Mouse (Mus musculus): ENCODE measurements around the gene Zfp189. TPM values are rescaled to one million over a fixed set of nuclear protein-coding genes. Genes with fewer than 3 reads are reported as not detected.

The Zfp189 gene
- polyA plus RNA-seq, 1 experiment from 2014 or later = 4.7 TPM

GRCm38 (mm10) chr4:49558181-49558580 lies 37.2 kb downstream of the Zfp189 start:
- no peak for DNase-seq (ENCODE audit: low spot score)
- Histone ChIP-seq H3K4me3 (ENCODE audit: low read depth, low read length) (no peak overlapping the region), H3K4me2 (replicated peaks; ENCODE audit: low read depth, low read length) (no peak overlapping the region), H3K9me3 (ENCODE audit: low read length) (no peaks in the 10 kb centered on the region), H3K27me3 (replicated peaks; ENCODE audit: insufficient read depth, low read length) (no peaks in the 10 kb centered on the region), H3K4me1 (ENCODE audit: insufficient read depth, low read depth, low read length) (no peaks in the 10 kb centered on the region), H3K36me3 (ENCODE audit: insufficient read depth, low read length) (no peaks in the 10 kb centered on the region), H3K27ac (ENCODE audit: low read length) (no peak overlapping the region), H3K9ac (replicated peaks; ENCODE audit: low read depth) (no peak overlapping the region)
- no peak for ATAC-seq
- TF ChIP-seq EP300 (IDR thresholded peaks at IDR 0.05) (no peak), CTCF (IDR thresholded peaks at IDR 0.05) (no peak)
- 37% methylated on average over 2 of the region's 2 CpGs for WGBS

- TF ChIP-seq CTCF (IDR thresholded peaks at IDR 0.05) (no peak), EP300 (IDR thresholded peaks at IDR 0.05) (no peak)
- no peak overlapping the region for H3K4me2 ChIP-seq (replicated peaks; ENCODE audit: low read depth, low read length)
- peak; percentile 11 for DNase-seq (ENCODE audit: low spot score)
- H3K27ac ChIP-seq (ENCODE audit: low read length) = no peak overlapping the region
- H3K4me3 ChIP-seq (ENCODE audit: low read depth, low read length) = no peak overlapping the region
- H3K9me3 ChIP-seq (ENCODE audit: low read length) = no peaks in the 10 kb centered on the region
- H3K9ac ChIP-seq (replicated peaks; ENCODE audit: low read depth) = no peak overlapping the region
- no peaks in the 10 kb centered on the region for H3K4me1 ChIP-seq (ENCODE audit: insufficient read depth, low read depth, low read length)
- ATAC-seq = peak; percentile 38
- H3K27me3 ChIP-seq (replicated peaks; ENCODE audit: insufficient read depth, low read length) = no peaks in the 10 kb centered on the region
- WGBS = 57% methylated on average over 20 of the region's 20 CpGs
- no peaks in the 10 kb centered on the region for H3K36me3 ChIP-seq (ENCODE audit: insufficient read depth, low read length)
Measured at GRCm38 (mm10) chr4:49559915-49560772, 39.2 kb downstream of the Zfp189 start.

GRCm38 (mm10) chr4:49567613-49568012 lies 46.6 kb downstream of the Zfp189 start:
- ATAC-seq = peak; percentile 57
- no peak overlapping the region for H3K9ac ChIP-seq (replicated peaks; ENCODE audit: low read depth)
- H3K4me3 ChIP-seq (ENCODE audit: low read depth, low read length) = no peak overlapping the region
- no peaks in the 10 kb centered on the region for H3K4me1 ChIP-seq (ENCODE audit: insufficient read depth, low read depth, low read length)
- H3K36me3 ChIP-seq (ENCODE audit: insufficient read depth, low read length) = no peaks in the 10 kb centered on the region
- DNase-seq (ENCODE audit: low spot score) = peak; percentile 91
- TF ChIP-seq CTCF (IDR thresholded peaks at IDR 0.05) (peak; percentile 95), EP300 (IDR thresholded peaks at IDR 0.05) (no peak)
- no peak overlapping the region for H3K4me2 ChIP-seq (replicated peaks; ENCODE audit: low read depth, low read length)
- H3K27me3 ChIP-seq (replicated peaks; ENCODE audit: insufficient read depth, low read length) = no peaks in the 10 kb centered on the region
- no peak overlapping the region for H3K27ac ChIP-seq (ENCODE audit: low read length)
- no peaks in the 10 kb centered on the region for H3K9me3 ChIP-seq (ENCODE audit: low read length)
- WGBS = 18% methylated on average over 3 of the region's 3 CpGs

- Histone ChIP-seq H3K9me3 (ENCODE audit: low read length) (no peaks in the 10 kb centered on the region), H3K4me1 (ENCODE audit: insufficient read depth, low read depth, low read length) (no peaks in the 10 kb centered on the region), H3K4me3 (ENCODE audit: low read depth, low read length) (no peak overlapping the region), H3K9ac (replicated peaks; ENCODE audit: low read depth) (no peak overlapping the region), H3K27me3 (replicated peaks; ENCODE audit: insufficient read depth, low read length) (no peaks in the 10 kb centered on the region), H3K4me2 (replicated peaks; ENCODE audit: low read depth, low read length) (no peak overlapping the region), H3K36me3 (ENCODE audit: insufficient read depth, low read length) (no peaks in the 10 kb centered on the region), H3K27ac (ENCODE audit: low read length) (no peak overlapping the region)
- TF ChIP-seq EP300 (IDR thresholded peaks at IDR 0.05) = no peak
- TF ChIP-seq CTCF (IDR thresholded peaks at IDR 0.05) = no peak
- DNase-seq (ENCODE audit: low spot score) (peak; percentile 14), ATAC-seq (no peak)
- WGBS = 73% methylated on average over 4 of the region's 4 CpGs
Measured at GRCm38 (mm10) chr4:49572194-49572593, 51.2 kb downstream of the Zfp189 start.

Other genes with a start within 250 kb of the Zfp189 start
- not detected in 2 replicates for gene Acnat2, start 113.0 kb upstream of the Zfp189 start, polyA plus RNA-seq (2015; fragmentation: Nextera tagmentation; extraction: Ambion mirVana)
- 0.29 TPM in 1 of 2 replicates, not detected in the other for gene Acnat1, start 47.3 kb upstream of the Zfp189 start, polyA plus RNA-seq (2015; fragmentation: Nextera tagmentation; extraction: Ambion mirVana)
- gene Baat, start 14.6 kb upstream of the Zfp189 start, polyA plus RNA-seq (2015; fragmentation: Nextera tagmentation; extraction: Ambion mirVana) = not detected in 2 replicates
- gene Mrpl50, start 83 bp upstream of the Zfp189 start, polyA plus RNA-seq (2015; fragmentation: Nextera tagmentation; extraction: Ambion mirVana) = 30.6 and 31.8 TPM in 2 replicates
- gene Aldob, start 28.4 kb downstream of the Zfp189 start, polyA plus RNA-seq (2015; fragmentation: Nextera tagmentation; extraction: Ambion mirVana) = 0.30 and 0.35 TPM in 2 replicates
- gene Tmem246, start 76.7 kb downstream of the Zfp189 start, polyA plus RNA-seq (2015; fragmentation: Nextera tagmentation; extraction: Ambion mirVana) = 30.7 and 32.9 TPM in 2 replicates
- gene Rnf20, start 110.8 kb downstream of the Zfp189 start, polyA plus RNA-seq (2015; fragmentation: Nextera tagmentation; extraction: Ambion mirVana) = 32.6 and 35.3 TPM in 2 replicates
- gene Ppp3r2, start 160.8 kb downstream of the Zfp189 start, polyA plus RNA-seq (2015; fragmentation: Nextera tagmentation; extraction: Ambion mirVana) = 0.11 and 0.20 TPM in 2 replicates